Mouse (Mus musculus): ENCODE results near the gene Plcl1. TPM values are rescaled to one million over a fixed set of nuclear protein-coding genes. Genes with fewer than 3 reads are reported as not detected.
"Not testable (repeated sequence)": the region's sequence is repeated elsewhere in the genome, so short reads cannot be mapped to it uniquely, and the experiment has no call there.

Plcl1 gene
- polyA plus RNA-seq, 1 experiment from 2014 or later = 1.1 TPM

- H3K27me3 ChIP-seq (ENCODE audit: control insufficient read depth, insufficient read depth, low read length); H3K36me3 ChIP-seq (ENCODE audit: control insufficient read depth, insufficient read depth, low read length); H3K4me1 ChIP-seq (ENCODE audit: control insufficient read depth, insufficient read depth, low read length); H3K27ac ChIP-seq (replicated peaks; ENCODE audit: low read depth, low read length); H3K9me3 ChIP-seq (ENCODE audit: control insufficient read depth, low read length); H3K9ac ChIP-seq (ENCODE audit: low read length); H3K4me3 ChIP-seq (ENCODE audit: low read depth, low read length); H3K4me2 ChIP-seq (ENCODE audit: low read depth, severe bottlenecking); ATAC-seq (ENCODE audit: insufficient number of reproducible peaks, low FRiP score, low TSS enrichment, low read depth); DNase-seq (ENCODE audit: low spot score): not testable (repeated sequence)
- WGBS = 78% methylated on average over 10 of the region's 10 CpGs
These were observed 81.7 kb downstream of the Plcl1 start for GRCm38 (mm10) chr1:55487371-55487770.

GRCm38 (mm10) chr1:55488261-55488660 is 82.5 kb downstream of the Plcl1 start:
- H3K9ac ChIP-seq (ENCODE audit: low read length) = no peak overlapping the region
- no peaks in the 10 kb centered on the region for H3K9me3 ChIP-seq (ENCODE audit: control insufficient read depth, low read length)
- H3K27ac ChIP-seq (replicated peaks; ENCODE audit: low read depth, low read length) = no peak overlapping the region
- H3K27me3 ChIP-seq (ENCODE audit: control insufficient read depth, insufficient read depth, low read length) = no peaks in the 10 kb centered on the region
- 88% methylated on average over 2 of the region's 2 CpGs for WGBS
- no peak overlapping the region for H3K4me2 ChIP-seq (ENCODE audit: low read depth, severe bottlenecking)
- no peaks in the 10 kb centered on the region for H3K36me3 ChIP-seq (ENCODE audit: control insufficient read depth, insufficient read depth, low read length)
- H3K4me3 ChIP-seq (ENCODE audit: low read depth, low read length) = no peak overlapping the region
- DNase-seq (ENCODE audit: low spot score) (no peak), ATAC-seq (ENCODE audit: insufficient number of reproducible peaks, low FRiP score, low TSS enrichment, low read depth) (no peak)
- H3K4me1 ChIP-seq (ENCODE audit: control insufficient read depth, insufficient read depth, low read length) = no peaks in the 10 kb centered on the region

- no peak overlapping the region for H3K27ac ChIP-seq (replicated peaks; ENCODE audit: low read depth, low read length)
- H3K36me3 ChIP-seq (ENCODE audit: control insufficient read depth, insufficient read depth, low read length) = no peaks in the 10 kb centered on the region
- no peaks in the 10 kb centered on the region for H3K27me3 ChIP-seq (ENCODE audit: control insufficient read depth, insufficient read depth, low read length)
- no peak overlapping the region for H3K9ac ChIP-seq (ENCODE audit: low read length)
- H3K4me1 ChIP-seq (ENCODE audit: control insufficient read depth, insufficient read depth, low read length) = no peaks in the 10 kb centered on the region
- 56% methylated on average over 6 of the region's 6 CpGs for WGBS
- ATAC-seq (ENCODE audit: insufficient number of reproducible peaks, low FRiP score, low TSS enrichment, low read depth) = no peak
- H3K9me3 ChIP-seq (ENCODE audit: control insufficient read depth, low read length) = no peaks in the 10 kb centered on the region
- DNase-seq (ENCODE audit: low spot score) = no peak
- no peak overlapping the region for H3K4me3 ChIP-seq (ENCODE audit: low read depth, low read length)
- no peak overlapping the region for H3K4me2 ChIP-seq (ENCODE audit: low read depth, severe bottlenecking)
These were observed 83.6 kb downstream of the Plcl1 start for GRCm38 (mm10) chr1:55489355-55489754.

GRCm38 (mm10) chr1:55499872-55500271 is 94.2 kb downstream of the Plcl1 start:
- no peak overlapping the region for H3K4me2 ChIP-seq (ENCODE audit: low read depth, severe bottlenecking)
- no peaks in the 10 kb centered on the region for H3K27me3 ChIP-seq (ENCODE audit: control insufficient read depth, insufficient read depth, low read length)
- H3K9ac ChIP-seq (ENCODE audit: low read length) = no peak overlapping the region
- no peak overlapping the region for H3K27ac ChIP-seq (replicated peaks; ENCODE audit: low read depth, low read length)
- no peaks in the 10 kb centered on the region for H3K36me3 ChIP-seq (ENCODE audit: control insufficient read depth, insufficient read depth, low read length)
- no peaks in the 10 kb centered on the region for H3K9me3 ChIP-seq (ENCODE audit: control insufficient read depth, low read length)
- no peak for ATAC-seq (ENCODE audit: insufficient number of reproducible peaks, low FRiP score, low TSS enrichment, low read depth)
- H3K4me1 ChIP-seq (ENCODE audit: control insufficient read depth, insufficient read depth, low read length) = no peaks in the 10 kb centered on the region
- no peak overlapping the region for H3K4me3 ChIP-seq (ENCODE audit: low read depth, low read length)
- DNase-seq (ENCODE audit: low spot score) = no peak
- 70% methylated on average over 1 of the region's 1 CpGs for WGBS

DNA sequence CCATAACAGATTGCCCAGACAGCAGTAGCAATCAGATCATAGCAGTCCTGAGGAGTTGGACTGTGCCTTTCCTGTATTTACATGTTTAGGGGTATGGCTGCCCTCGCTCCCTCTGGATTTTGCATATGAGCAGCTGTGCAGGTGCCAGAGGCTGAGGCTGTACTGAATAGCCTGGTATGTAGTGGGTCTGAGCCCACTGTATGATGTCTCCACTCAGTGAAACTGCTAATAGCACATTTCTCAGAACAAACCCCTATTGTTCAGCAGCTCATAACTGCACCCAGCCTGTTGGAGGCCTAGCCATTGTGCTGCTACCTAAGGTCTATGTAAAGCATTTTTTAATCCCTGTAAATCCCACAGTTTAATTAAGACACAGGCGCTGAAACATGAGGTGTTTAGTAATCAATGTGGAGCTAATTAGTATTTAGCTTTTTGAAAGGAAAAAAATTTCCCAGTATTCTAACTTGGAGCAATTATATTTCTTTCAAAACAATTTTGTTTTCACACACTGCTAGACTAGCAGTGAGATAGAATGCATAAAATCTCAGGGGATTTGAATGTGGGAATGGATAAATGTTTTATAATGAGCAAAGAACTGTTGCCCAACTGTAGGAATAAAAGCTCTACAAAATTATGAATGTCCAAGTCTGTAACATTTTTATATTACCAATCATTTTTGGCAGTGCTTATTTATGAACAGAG is 95.4 kb downstream of the Plcl1 start:
- Histone ChIP-seq H3K27ac (replicated peaks; ENCODE audit: low read depth, low read length) (no peak overlapping the region), H3K27me3 (ENCODE audit: control insufficient read depth, insufficient read depth, low read length) (no peaks in the 10 kb centered on the region), H3K9me3 (ENCODE audit: control insufficient read depth, low read length) (no peaks in the 10 kb centered on the region), H3K4me1 (ENCODE audit: control insufficient read depth, insufficient read depth, low read length) (no peaks in the 10 kb centered on the region), H3K4me2 (ENCODE audit: low read depth, severe bottlenecking) (no peak overlapping the region), H3K4me3 (ENCODE audit: low read depth, low read length) (no peak overlapping the region), H3K36me3 (ENCODE audit: control insufficient read depth, insufficient read depth, low read length) (no peaks in the 10 kb centered on the region), H3K9ac (ENCODE audit: low read length) (no peak overlapping the region)
- no peak for DNase-seq (ENCODE audit: low spot score)
- no peak for ATAC-seq (ENCODE audit: insufficient number of reproducible peaks, low FRiP score, low TSS enrichment, low read depth)
- WGBS = 65% methylated on average over 2 of the region's 2 CpGs

GRCm38 (mm10) chr1:55505811-55506210 is 100.1 kb downstream of the Plcl1 start:
- H3K4me1 ChIP-seq (ENCODE audit: control insufficient read depth, insufficient read depth, low read length) = no peaks in the 10 kb centered on the region
- H3K9me3 ChIP-seq (ENCODE audit: control insufficient read depth, low read length) = no peaks in the 10 kb centered on the region
- H3K4me2 ChIP-seq (ENCODE audit: low read depth, severe bottlenecking) = no peak overlapping the region
- no peak overlapping the region for H3K9ac ChIP-seq (ENCODE audit: low read length)
- WGBS = 88% methylated on average over 4 of the region's 4 CpGs
- H3K36me3 ChIP-seq (ENCODE audit: control insufficient read depth, insufficient read depth, low read length) = no peaks in the 10 kb centered on the region
- no peaks in the 10 kb centered on the region for H3K27me3 ChIP-seq (ENCODE audit: control insufficient read depth, insufficient read depth, low read length)
- ATAC-seq (ENCODE audit: insufficient number of reproducible peaks, low FRiP score, low TSS enrichment, low read depth) = no peak
- H3K27ac ChIP-seq (replicated peaks; ENCODE audit: low read depth, low read length) = no peak overlapping the region
- no peak for DNase-seq (ENCODE audit: low spot score)
- no peak overlapping the region for H3K4me3 ChIP-seq (ENCODE audit: low read depth, low read length)

DNA sequence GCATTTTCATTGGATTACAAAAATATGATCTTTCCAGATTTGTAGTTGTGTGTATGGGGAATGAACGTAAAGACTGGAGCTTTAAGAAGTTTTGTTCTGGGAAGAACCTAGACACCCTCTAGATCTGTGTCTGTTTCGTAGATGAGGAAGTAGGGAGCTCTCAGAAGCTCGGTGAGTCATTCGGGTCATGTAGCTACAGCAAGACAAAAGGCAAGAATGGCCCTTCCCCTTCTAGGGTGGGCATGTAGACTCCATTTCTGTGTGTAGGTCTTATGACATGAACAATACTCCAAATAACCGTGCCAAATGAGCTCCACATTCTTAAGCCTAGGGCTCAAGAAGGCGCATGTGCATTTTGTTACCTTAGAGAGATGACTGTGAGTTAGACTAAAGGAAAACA is 101.3 kb downstream of the Plcl1 start:
- H3K27me3 ChIP-seq (ENCODE audit: control insufficient read depth, insufficient read depth, low read length) = no peaks in the 10 kb centered on the region
- no peak overlapping the region for H3K4me2 ChIP-seq (ENCODE audit: low read depth, severe bottlenecking)
- no peaks in the 10 kb centered on the region for H3K4me1 ChIP-seq (ENCODE audit: control insufficient read depth, insufficient read depth, low read length)
- H3K9ac ChIP-seq (ENCODE audit: low read length) = no peak overlapping the region
- no peaks in the 10 kb centered on the region for H3K9me3 ChIP-seq (ENCODE audit: control insufficient read depth, low read length)
- H3K27ac ChIP-seq (replicated peaks; ENCODE audit: low read depth, low read length) = no peak overlapping the region
- 87% methylated on average over 6 of the region's 6 CpGs for WGBS
- DNase-seq (ENCODE audit: low spot score) (no peak), ATAC-seq (ENCODE audit: insufficient number of reproducible peaks, low FRiP score, low TSS enrichment, low read depth) (no peak)
- H3K36me3 ChIP-seq (ENCODE audit: control insufficient read depth, insufficient read depth, low read length) = no peaks in the 10 kb centered on the region
- H3K4me3 ChIP-seq (ENCODE audit: low read depth, low read length) = no peak overlapping the region

GRCm38 (mm10) chr1:55509587-55509986 is 103.9 kb downstream of the Plcl1 start:
- Histone ChIP-seq H3K36me3 (ENCODE audit: control insufficient read depth, insufficient read depth, low read length) (no peaks in the 10 kb centered on the region), H3K9me3 (ENCODE audit: control insufficient read depth, low read length) (no peaks in the 10 kb centered on the region), H3K27ac (replicated peaks; ENCODE audit: low read depth, low read length) (no peak overlapping the region), H3K27me3 (ENCODE audit: control insufficient read depth, insufficient read depth, low read length) (no peaks in the 10 kb centered on the region), H3K9ac (ENCODE audit: low read length) (no peak overlapping the region), H3K4me3 (ENCODE audit: low read depth, low read length) (no peak overlapping the region), H3K4me1 (ENCODE audit: control insufficient read depth, insufficient read depth, low read length) (no peaks in the 10 kb centered on the region), H3K4me2 (ENCODE audit: low read depth, severe bottlenecking) (no peak overlapping the region)
- 93% methylated on average over 1 of the region's 1 CpGs for WGBS
- no peak for ATAC-seq (ENCODE audit: insufficient number of reproducible peaks, low FRiP score, low TSS enrichment, low read depth)
- no peak for DNase-seq (ENCODE audit: low spot score)

GRCm38 (mm10) chr1:55512165-55512564 is 106.4 kb downstream of the Plcl1 start:
- WGBS = 89% methylated on average over 3 of the region's 3 CpGs
- Histone ChIP-seq H3K27ac (replicated peaks; ENCODE audit: low read depth, low read length) (no peak overlapping the region), H3K4me1 (ENCODE audit: control insufficient read depth, insufficient read depth, low read length) (no peaks in the 10 kb centered on the region), H3K4me2 (ENCODE audit: low read depth, severe bottlenecking) (no peak overlapping the region), H3K9me3 (ENCODE audit: control insufficient read depth, low read length) (no peaks in the 10 kb centered on the region), H3K36me3 (ENCODE audit: control insufficient read depth, insufficient read depth, low read length) (no peaks in the 10 kb centered on the region), H3K4me3 (ENCODE audit: low read depth, low read length) (no peak overlapping the region), H3K27me3 (ENCODE audit: control insufficient read depth, insufficient read depth, low read length) (no peaks in the 10 kb centered on the region), H3K9ac (ENCODE audit: low read length) (no peak overlapping the region)
- ATAC-seq (ENCODE audit: insufficient number of reproducible peaks, low FRiP score, low TSS enrichment, low read depth) (no peak), DNase-seq (ENCODE audit: low spot score) (no peak)

Data from limb, embryonic 11.5 days (tissue).